Mouse (Mus musculus) CH12.LX (cell line): ENCODE data around the gene Camta1.

Experiments used
- BHLHE40 ChIP-seq: IDR thresholded peaks from 2 replicates; pipeline ENCODE4 v1.6.1; 2011; ENCODE audit warnings: mild to moderate bottlenecking, low read depth, low read length, improper control_type of control experiment
- CTCF ChIP-seq, 2 experiments: IDR thresholded peaks in 1 of 2; conservative IDR thresholded peaks in 1 of 2; 2 replicates each; pipeline ENCODE4 v1.5.1; 2011 to 2012; ENCODE audit warnings: low read depth in 2 of 2, low read length in 2 of 2, improper control_type of control experiment in 1 of 2, inconsistent platforms in 1 of 2, mild to moderate bottlenecking in 1 of 2, moderate library complexity in 1 of 2
- MAX ChIP-seq: IDR thresholded peaks from 2 replicates; pipeline ENCODE4 v1.6.1; 2011; ENCODE audit warnings: low read length, improper control_type of control experiment
- USF2 ChIP-seq: conservative IDR thresholded peaks from 2 replicates; pipeline ENCODE4 v1.6.1; 2011; ENCODE audit warnings: low read depth, low read length, improper control_type of control experiment

- TF ChIP-seq MAX (no peak), CTCF (conservative IDR thresholded peaks at IDR 0.05 in 1 of 2, IDR thresholded peaks at IDR 0.05 in 1 of 2; ENCODE audit: low read depth in 2 of 2, low read length in 2 of 2) (peak in 1 of 2 experiments; percentile 37; a peak in 2 of 4 replicates), USF2 (no peak), BHLHE40 (no peak)
Observed at GRCm38 (mm10) chr4:150978156-150978910, 883.3 kb downstream of the Camta1 start.
